Mouse (Mus musculus) liver, embryonic 11.5 days (tissue): ENCODE results near the gene Lrrc2. TPM values are rescaled to one million over a fixed set of nuclear protein-coding genes. Genes with fewer than 3 reads are reported as not detected.

Source experiments
- microRNA-seq: library from miRNA; unstranded; fragments of <30 nt; microRNA quantifications from one replicate; pipeline ENCODE4, GENCODE M21; 2017; ENCODE audit warnings: borderline number of aligned reads
- polyA plus RNA-seq: library from polyadenylated mRNA; unstranded; fragments of >200 nt; fragmentation: Nextera tagmentation; extraction: Ambion mirVana; gene quantifications from 2 replicates; pipeline ENCODE4 v1.2.1, GENCODE M21; 2014

The Lrrc2 gene
- polyA plus RNA-seq, 1 experiment from 2014 or later = 0.14 TPM

Small RNAs within 50 kb of the gene (microRNA-seq; reads per million reads assigned to microRNA genes)
- gene Gm24269 = not detected

Other genes starting within 250 kb of the Lrrc2 start
- gene Myl3, start 209.7 kb upstream of the Lrrc2 start, polyA plus RNA-seq = 2.1 and 6.8 TPM in 2 replicates
- gene Pth1r, start 204.4 kb upstream of the Lrrc2 start, polyA plus RNA-seq = 11.0 and 11.7 TPM in 2 replicates
- not detected in 2 replicates for gene Prss42, start 153.4 kb upstream of the Lrrc2 start, polyA plus RNA-seq
- gene Prss44, start 137.6 kb upstream of the Lrrc2 start, polyA plus RNA-seq = not detected in 2 replicates
- gene Prss43, start 124.9 kb upstream of the Lrrc2 start, polyA plus RNA-seq = not detected in 2 replicates
- not detected in 2 replicates for gene Prss45, start 117.0 kb upstream of the Lrrc2 start, polyA plus RNA-seq
- gene Prss46, start 107.0 kb upstream of the Lrrc2 start, polyA plus RNA-seq = not detected in 2 replicates
- gene Prss50, start 93.6 kb upstream of the Lrrc2 start, polyA plus RNA-seq = 43.0 and 51.7 TPM in 2 replicates
- 2.5 and 3.6 TPM in 2 replicates for gene Als2cl, start 71.7 kb upstream of the Lrrc2 start, polyA plus RNA-seq
- gene Tmie, start 71.4 kb upstream of the Lrrc2 start, polyA plus RNA-seq = 0.96 and 1.5 TPM in 2 replicates
- gene Fam240a, start 34.7 kb upstream of the Lrrc2 start, polyA plus RNA-seq = not detected in 2 replicates
- gene Tdgf1, start 5.4 kb upstream of the Lrrc2 start, polyA plus RNA-seq = not detected in 2 replicates
- gene Rtp3, start 39.0 kb downstream of the Lrrc2 start, polyA plus RNA-seq = 11.1 and 12.5 TPM in 2 replicates
- 7.2 and 8.8 TPM in 2 replicates for gene Ltf, start 67.7 kb downstream of the Lrrc2 start, polyA plus RNA-seq
- gene Ccrl2, start 106.0 kb downstream of the Lrrc2 start, polyA plus RNA-seq = 4.7 and 5.2 TPM in 2 replicates
- 40.0 and 40.3 TPM in 2 replicates for gene Lrrfip2, start 166.0 kb downstream of the Lrrc2 start, polyA plus RNA-seq